Mouse (Mus musculus) embryo, embryonic 9.5 days (tissue): ENCODE measurements at regions not wholly inside any gene's neighbourhood (a gene's known extent, or its start where the extent isn't known, plus 50 kb on each side); places are given as distances from the start of the nearest gene placed in this dataset.

ENCODE experiments used
- DNase-seq: peaks from one replicate; pipeline ENCODE4 v3.0.0-alpha.2; 2017; ENCODE audit errors: extremely low spot score

- DNase-seq = no peak
Observed at GRCm38 (mm10) chr4:54161337-54161993, 335.6 kb downstream of the Tmem38b start.

- DNase-seq = no peak
Observed at GRCm38 (mm10) chr4:54162308-54162707, 336.5 kb downstream of the Tmem38b start.

GRCm38 (mm10) chr4:54170202-54170931, 344.5 kb downstream of the Tmem38b start:
- DNase-seq = no peak

GRCm38 (mm10) chr4:54184213-54184612, 358.4 kb downstream of the Tmem38b start:
- DNase-seq = no peak

- DNase-seq = no peak
Observed at GRCm38 (mm10) chr4:54195734-54196133, 369.9 kb downstream of the Tmem38b start.

- DNase-seq = peak; percentile 2
Observed at GRCm38 (mm10) chr4:54202440-54202839, 376.6 kb downstream of the Tmem38b start.

GRCm38 (mm10) chr4:54224572-54224971, 398.7 kb downstream of the Tmem38b start:
- DNase-seq = no peak
